Mouse (Mus musculus): Measurements from ENCODE around the gene Fuom. TPM values are rescaled to one million over a fixed set of nuclear protein-coding genes. Genes with fewer than 3 reads are reported as not detected.
A peak's percentile ranks its signal among the peaks of the same experiment; 100 is the strongest.
"Not testable (repeated sequence)": the region's sequence is repeated elsewhere in the genome, so short reads cannot be mapped to it uniquely, and the experiment has no call there.

Gene Fuom
- polyA plus RNA-seq (2014; fragmentation: Nextera tagmentation; extraction: Ambion mirVana): 19.7 and 23.9 TPM in 2 replicates

- Histone ChIP-seq H3K27me3 (replicated peaks; ENCODE audit: control insufficient read depth, insufficient read depth, low read length) (no peaks in the 10 kb centered on the region), H3K4me2 (ENCODE audit: low read length) (peak within 1 kb of the TSS; percentile 63), H3K4me1 (ENCODE audit: control insufficient read depth, insufficient read depth, low read length) (no peaks in the 10 kb centered on the region), H3K27ac (ENCODE audit: low read depth, low read length) (no peak within 1 kb of the TSS), H3K4me3 (ENCODE audit: low read depth, low read length) (peak within 1 kb of the TSS; percentile 33), H3K36me3 (ENCODE audit: control insufficient read depth, insufficient read depth, low read length) (peaks cover 18% of the 10 kb centered on the region), H3K9me3 (replicated peaks; ENCODE audit: control insufficient read depth, low read length) (no peaks in the 10 kb centered on the region), H3K9ac (ENCODE audit: low read length) (peak within 1 kb of the TSS; percentile 55)
- peak; percentile 70 for DNase-seq (ENCODE audit: low spot score)
- ATAC-seq: peak; percentile 90
- WGBS: under 1% methylated on average over 30 of the region's 30 CpGs
Observed at GRCm38 (mm10) chr7:140101993-140102860, at the start of gene Fuom. Gene Fuom, minus strand, starts transcription at chr7:140102441.

GRCm38 (mm10) chr7:140144550-140144949, 42.3 kb upstream of the Fuom start:
- Histone ChIP-seq H3K27me3 (replicated peaks; ENCODE audit: control insufficient read depth, insufficient read depth, low read length) (no peaks in the 10 kb centered on the region), H3K4me3 (ENCODE audit: low read depth, low read length) (no peak overlapping the region), H3K4me2 (ENCODE audit: low read length) (no peak overlapping the region), H3K36me3 (ENCODE audit: control insufficient read depth, insufficient read depth, low read length) (peaks cover 7% of the 10 kb centered on the region; the same call in 1 of the 2 replicates), H3K27ac (ENCODE audit: low read depth, low read length) (no peak overlapping the region), H3K4me1 (ENCODE audit: control insufficient read depth, insufficient read depth, low read length) (no peaks in the 10 kb centered on the region), H3K9me3 (replicated peaks; ENCODE audit: control insufficient read depth, low read length) (no peaks in the 10 kb centered on the region), H3K9ac (ENCODE audit: low read length) (no peak overlapping the region)
- DNase-seq (ENCODE audit: low spot score) (no peak), ATAC-seq (no peak)
- 87% methylated on average over 4 of the region's 4 CpGs for WGBS

GRCm38 (mm10) chr7:140141350-140141749, 39.1 kb upstream of the Fuom start:
- peaks cover 3% of the 10 kb centered on the region; the same call in 1 of the 2 replicates for H3K4me1 ChIP-seq (ENCODE audit: control insufficient read depth, insufficient read depth, low read length)
- 10% methylated on average over 14 of the region's 14 CpGs for WGBS
- no peak overlapping the region for H3K4me3 ChIP-seq (ENCODE audit: low read depth, low read length)
- H3K9me3 ChIP-seq (replicated peaks; ENCODE audit: control insufficient read depth, low read length): no peaks in the 10 kb centered on the region
- DNase-seq (ENCODE audit: low spot score): peak; percentile 77
- no peaks in the 10 kb centered on the region for H3K27me3 ChIP-seq (replicated peaks; ENCODE audit: control insufficient read depth, insufficient read depth, low read length)
- no peak overlapping the region for H3K4me2 ChIP-seq (ENCODE audit: low read length)
- no peak overlapping the region for H3K9ac ChIP-seq (ENCODE audit: low read length)
- H3K36me3 ChIP-seq (ENCODE audit: control insufficient read depth, insufficient read depth, low read length): no peaks in the 10 kb centered on the region
- no peak for ATAC-seq
- H3K27ac ChIP-seq (ENCODE audit: low read depth, low read length): no peak overlapping the region

- ATAC-seq (no peak), DNase-seq (ENCODE audit: low spot score) (no peak)
- Histone ChIP-seq H3K4me1 (ENCODE audit: control insufficient read depth, insufficient read depth, low read length) (peaks cover 3% of the 10 kb centered on the region; the same call in 1 of the 2 replicates), H3K36me3 (ENCODE audit: control insufficient read depth, insufficient read depth, low read length) (no peaks in the 10 kb centered on the region), H3K4me3 (ENCODE audit: low read depth, low read length) (peak overlapping the region; percentile 64), H3K4me2 (ENCODE audit: low read length) (peak overlapping the region; percentile 73), H3K9ac (ENCODE audit: low read length) (peak overlapping the region; percentile 78), H3K27me3 (replicated peaks; ENCODE audit: control insufficient read depth, insufficient read depth, low read length) (no peaks in the 10 kb centered on the region), H3K27ac (ENCODE audit: low read depth, low read length) (peak overlapping the region; percentile 56; the same call in 1 of the 2 replicates), H3K9me3 (replicated peaks; ENCODE audit: control insufficient read depth, low read length) (no peaks in the 10 kb centered on the region)
- under 1% methylated on average over 8 of the region's 8 CpGs for WGBS
Observed at GRCm38 (mm10) chr7:140138021-140138310, 35.7 kb upstream of the Fuom start.

- Histone ChIP-seq H3K27ac (ENCODE audit: low read depth, low read length) (peak within 1 kb of the TSS; percentile 56; the same call in 1 of the 2 replicates), H3K36me3 (ENCODE audit: control insufficient read depth, insufficient read depth, low read length) (no peaks in the 10 kb centered on the region), H3K27me3 (replicated peaks; ENCODE audit: control insufficient read depth, insufficient read depth, low read length) (no peaks in the 10 kb centered on the region), H3K4me1 (ENCODE audit: control insufficient read depth, insufficient read depth, low read length) (peaks cover 3% of the 10 kb centered on the region; the same call in 1 of the 2 replicates), H3K9me3 (replicated peaks; ENCODE audit: control insufficient read depth, low read length) (no peaks in the 10 kb centered on the region), H3K4me2 (ENCODE audit: low read length) (peak within 1 kb of the TSS; percentile 73), H3K9ac (ENCODE audit: low read length) (peak within 1 kb of the TSS; percentile 78), H3K4me3 (ENCODE audit: low read depth, low read length) (peak within 1 kb of the TSS; percentile 64)
- 1% methylated on average over 39 of the region's 39 CpGs for WGBS
- DNase-seq (ENCODE audit: low spot score): peak; percentile 95
- ATAC-seq: peak; percentile 98
Observed at GRCm38 (mm10) chr7:140137135-140138020, 35.1 kb upstream of the Fuom start, which contains the start of gene Mtg1. Gene Mtg1, plus strand, starts transcription at chr7:140137564.

- 90% methylated on average over 5 of the region's 5 CpGs for WGBS
- no peak overlapping the region for H3K9ac ChIP-seq (ENCODE audit: low read length)
- H3K36me3 ChIP-seq (ENCODE audit: control insufficient read depth, insufficient read depth, low read length): no peaks in the 10 kb centered on the region
- H3K27ac ChIP-seq (ENCODE audit: low read depth, low read length): no peak overlapping the region
- DNase-seq (ENCODE audit: low spot score) (no peak), ATAC-seq (no peak)
- H3K4me3 ChIP-seq (ENCODE audit: low read depth, low read length): no peak overlapping the region
- no peaks in the 10 kb centered on the region for H3K9me3 ChIP-seq (replicated peaks; ENCODE audit: control insufficient read depth, low read length)
- H3K4me2 ChIP-seq (ENCODE audit: low read length): no peak overlapping the region
- H3K4me1 ChIP-seq (ENCODE audit: control insufficient read depth, insufficient read depth, low read length): peaks cover 3% of the 10 kb centered on the region; the same call in 1 of the 2 replicates
- H3K27me3 ChIP-seq (replicated peaks; ENCODE audit: control insufficient read depth, insufficient read depth, low read length): no peaks in the 10 kb centered on the region
Observed at GRCm38 (mm10) chr7:140135106-140135770, 33.0 kb upstream of the Fuom start.

GRCm38 (mm10) chr7:140134033-140134432, 31.8 kb upstream of the Fuom start:
- DNase-seq (ENCODE audit: low spot score); H3K9ac ChIP-seq (ENCODE audit: low read length); H3K27me3 ChIP-seq (replicated peaks; ENCODE audit: control insufficient read depth, insufficient read depth, low read length); H3K4me3 ChIP-seq (ENCODE audit: low read depth, low read length); H3K4me2 ChIP-seq (ENCODE audit: low read length); H3K4me1 ChIP-seq (ENCODE audit: control insufficient read depth, insufficient read depth, low read length); H3K27ac ChIP-seq (ENCODE audit: low read depth, low read length); H3K9me3 ChIP-seq (replicated peaks; ENCODE audit: control insufficient read depth, low read length); H3K36me3 ChIP-seq (ENCODE audit: control insufficient read depth, insufficient read depth, low read length); ATAC-seq: not testable (repeated sequence)
- 90% methylated on average over 4 of the region's 7 CpGs for WGBS

- H3K4me1 ChIP-seq (ENCODE audit: control insufficient read depth, insufficient read depth, low read length); H3K27me3 ChIP-seq (replicated peaks; ENCODE audit: control insufficient read depth, insufficient read depth, low read length); H3K27ac ChIP-seq (ENCODE audit: low read depth, low read length); ATAC-seq; H3K9ac ChIP-seq (ENCODE audit: low read length); H3K4me3 ChIP-seq (ENCODE audit: low read depth, low read length); H3K9me3 ChIP-seq (replicated peaks; ENCODE audit: control insufficient read depth, low read length); H3K36me3 ChIP-seq (ENCODE audit: control insufficient read depth, insufficient read depth, low read length); DNase-seq (ENCODE audit: low spot score); H3K4me2 ChIP-seq (ENCODE audit: low read length): not testable (repeated sequence)
- WGBS: 83% methylated on average over 7 of the region's 7 CpGs
Observed at GRCm38 (mm10) chr7:140132184-140132583, 29.9 kb upstream of the Fuom start.
